Comparison of ENCODE assay signal across 10 mouse cellular contexts in genomic region chr3:152912216-152913101, GRCm38 (mm10).
DNase-seq lines count a peak whose midpoint lies in the region; ATAC-seq and TF ChIP-seq lines count a peak whose summit lies in the region.
"Had no signal": no experiment of that assay in that cellular context is flagged by ENCODE, and none has a peak within 500 bp of the region (broad histone marks: within the 10 kb centered on the region; RNA-seq: fewer than 3 reads in every experiment).

No protein-coding gene starts in this region.

- TF ChIP-seq EP300 in liver, embryonic 14.5 days (IDR thresholded peaks at IDR 0.05; ENCODE audit: low read depth), result no peak

- no peak overlapping the region for H3K27ac ChIP-seq in liver, embryonic 14.5 days
- no peak overlapping the region for H3K27ac ChIP-seq in stomach, embryonic 14.5 days (ENCODE audit: low read length)

- no peaks in the 10 kb centered on the region for H3K27me3 ChIP-seq in liver, embryonic 14.5 days (ENCODE audit: control insufficient read depth, insufficient read depth, low read length)
- no peaks in the 10 kb centered on the region for H3K27me3 ChIP-seq in stomach, embryonic 14.5 days (ENCODE audit: control insufficient read depth, insufficient read depth, low read length)

- no peak overlapping the region for H3K4me2 ChIP-seq in liver, embryonic 14.5 days (ENCODE audit: low read depth)
- no peak overlapping the region for H3K4me2 ChIP-seq in stomach, embryonic 14.5 days (replicated peaks; ENCODE audit: low read depth, low read length)

- H3K4me3 ChIP-seq in liver, embryonic 14.5 days (ENCODE audit: insufficient read depth in 1 of 2, low read depth in 2 of 2, low read length in 2 of 2), result peak overlapping the region in 1 of 2 experiments; percentile 8; a peak in 1 of 4 replicates
- H3K4me3 ChIP-seq in stomach, embryonic 14.5 days (ENCODE audit: low read depth, low read length), result no peak overlapping the region
- H3K4me3 ChIP-seq: myocyte had no signal

- peaks cover 0 to 11% of the 10 kb centered on the region in 2 experiments; a peak in 2 of 4 replicates for H3K4me1 ChIP-seq in liver, embryonic 14.5 days (replicated peaks; ENCODE audit: control insufficient read depth in 2 of 2, insufficient read depth in 2 of 2, low read length in 1 of 2)
- H3K4me1 ChIP-seq in stomach, embryonic 14.5 days (ENCODE audit: control insufficient read depth, insufficient read depth, low read length), result no peaks in the 10 kb centered on the region

- DNase-seq in heart, adult 18-20 months, result peak; percentile 8 to 44
- DNase-seq in heart, postnatal 4 days, result no peak
- peak; percentile 32 for DNase-seq in R1 (ENCODE audit: low read depth, low spot score)
- DNase-seq in liver, embryonic 14.5 days (ENCODE audit: low read depth in 3 of 3, low spot score in 3 of 3), result peak in 1 of 3 experiments; percentile 43
- no peak for DNase-seq in adrenal gland, postnatal 4 days (ENCODE audit: low spot score in 2 of 2)
- no peak for DNase-seq in right cerebral cortex, postnatal 14 days
- DNase-seq in retina, embryonic 14.5 days (ENCODE audit: low spot score), result no peak

- H3K9ac ChIP-seq in liver, embryonic 14.5 days (replicated peaks), result no peak overlapping the region
- no peak overlapping the region for H3K9ac ChIP-seq in stomach, embryonic 14.5 days (replicated peaks; ENCODE audit: low read depth, low read length)

- peak; percentile 69 for ATAC-seq in liver, embryonic 14.5 days (ENCODE audit: insufficient read depth)
- ATAC-seq in stomach, embryonic 14.5 days (ENCODE audit: insufficient number of reproducible peaks, insufficient read depth, low FRiP score, low read depth), result 0 out of 2 replicates have a peak, but pooled peaks have one; percentile 14
- ATAC-seq: forebrain, embryonic 14.5 days had no signal

- 24% methylated on average over 23 of the region's 23 CpGs for WGBS in liver, embryonic 14.5 days (ENCODE audit: insufficient replicate concordance)
- WGBS in stomach, embryonic 14.5 days, result 86% methylated on average over 23 of the region's 23 CpGs

- no peaks in the 10 kb centered on the region for H3K36me3 ChIP-seq in liver, embryonic 14.5 days (replicated peaks; ENCODE audit: control insufficient read depth, insufficient read depth, low read depth)
- no peaks in the 10 kb centered on the region for H3K36me3 ChIP-seq in stomach, embryonic 14.5 days (ENCODE audit: control insufficient read depth, insufficient read depth, low read length)

- TF ChIP-seq CTCF in liver, embryonic 14.5 days (IDR thresholded peaks at IDR 0.05; ENCODE audit: low read depth), result no peak

- no peaks in the 10 kb centered on the region for H3K9me3 ChIP-seq in liver, embryonic 14.5 days (ENCODE audit: control insufficient read depth, low read length)
- H3K9me3 ChIP-seq in stomach, embryonic 14.5 days (ENCODE audit: control insufficient read depth, low read depth, low read length), result no peaks in the 10 kb centered on the region

Comparison
In these comparisons a context has a peak if more than half of its experiments do, and no peak if none do; other contexts are left out.
1. DNase-seq: peak in heart, adult 18-20 months (2 of 2) and R1 (single experiment); none in heart, postnatal 4 days (single experiment), adrenal gland, postnatal 4 days (0 of 2), right cerebral cortex, postnatal 14 days (single experiment) and retina, embryonic 14.5 days (single experiment).